Mouse (Mus musculus) heart, postnatal 10 days (tissue): ENCODE measurements around the gene Gm45837. TPM values are rescaled to one million over a fixed set of nuclear protein-coding genes. Genes with fewer than 3 reads are reported as not detected.
A peak's percentile ranks its signal among the peaks of the same experiment; 100 is the strongest.

ENCODE experiments used
- DNase-seq, 2 experiments: peaks; one replicate each; pipeline ENCODE4 v3.0.0; 2021
- intact Hi-C: fragments of 180-260 bp; cut with DNase I; formaldehyde crosslinking; loops from one replicate; pipeline ENCODE4 v1.15.1; 2025
- total RNA-seq, 2 experiments: library from RNA; stranded (reverse); gene quantifications; 2 replicates each; pipeline ENCODE4 v1.2.3; 2021

Gene Gm45837
- total RNA-seq, 2 experiments from 2014 or later, result not detected

DNA sequence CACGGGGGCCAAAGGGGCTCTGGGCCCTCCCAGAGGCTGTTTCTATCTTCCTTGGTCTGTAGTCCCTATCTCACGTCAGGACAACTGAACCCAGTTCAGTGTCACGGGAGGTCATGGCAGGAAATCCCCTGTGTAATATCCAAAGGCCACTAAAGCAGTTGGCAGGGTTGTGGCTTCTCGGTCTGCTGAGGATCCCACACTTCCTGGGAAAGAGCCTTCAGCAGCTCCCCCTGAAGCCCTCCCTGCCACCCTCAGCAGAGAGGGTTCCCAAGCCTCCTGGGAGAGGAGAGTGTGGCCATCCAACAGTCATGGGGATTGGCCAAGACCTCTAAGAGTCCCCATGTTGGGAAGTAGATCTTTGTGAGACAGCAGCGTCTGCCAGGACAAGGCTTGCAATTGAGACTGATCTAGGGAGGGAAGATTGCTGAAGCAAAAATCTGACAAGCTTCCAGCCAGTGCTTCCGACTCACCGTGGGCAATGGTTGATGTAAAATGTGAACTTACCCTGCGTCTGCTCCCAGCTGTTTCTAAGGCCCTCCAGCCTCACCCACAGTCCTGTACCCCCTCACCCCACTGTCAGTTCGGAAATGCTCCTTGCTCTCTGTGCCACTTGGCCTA lies 72.9 kb downstream of the Gm45837 start:
- intact Hi-C loops, result no loop called here
- no peak for DNase-seq

DNA sequence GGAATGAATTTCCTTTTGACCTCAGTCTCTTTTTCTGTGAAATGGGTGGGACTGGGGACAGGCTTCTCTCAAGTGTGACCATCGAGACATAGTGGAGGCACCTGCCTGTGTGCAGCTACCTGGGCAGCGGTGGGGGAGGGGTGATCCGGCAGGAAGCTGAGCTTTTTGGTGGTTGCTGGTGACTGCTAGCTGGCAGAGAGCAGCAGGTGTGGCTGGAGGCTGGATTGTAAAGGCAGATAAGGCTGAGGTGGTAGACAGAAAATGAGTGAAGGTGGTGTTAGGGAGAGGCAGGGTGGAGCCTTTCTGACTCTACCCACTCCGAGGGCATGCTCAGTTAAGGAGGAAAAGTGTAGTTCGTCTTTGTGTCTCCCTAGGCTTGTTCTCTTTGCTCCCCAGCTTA lies 76.4 kb downstream of the Gm45837 start:
- no peak for DNase-seq
- intact Hi-C loops, result no loop called here

DNA sequence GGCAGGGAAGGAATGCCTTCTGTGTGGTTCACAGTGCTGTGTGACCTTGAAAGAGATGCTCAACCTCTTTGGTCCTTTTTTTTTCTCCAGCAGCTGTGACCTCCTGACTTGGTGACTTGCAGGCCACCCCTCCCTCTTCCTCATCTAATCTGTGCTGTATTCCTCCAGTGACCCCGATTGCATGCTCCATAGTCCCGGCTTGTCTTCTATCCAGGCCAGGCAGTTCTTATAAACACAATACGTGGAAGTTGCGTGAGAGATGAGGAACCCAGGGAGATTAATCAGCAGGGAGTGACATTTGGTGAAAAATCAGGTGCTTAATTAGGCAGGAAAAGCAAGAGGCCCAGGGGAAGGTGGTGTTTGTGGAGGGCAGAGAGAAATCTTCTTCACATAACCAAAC lies 80.3 kb downstream of the Gm45837 start:
- no peak for DNase-seq

DNA sequence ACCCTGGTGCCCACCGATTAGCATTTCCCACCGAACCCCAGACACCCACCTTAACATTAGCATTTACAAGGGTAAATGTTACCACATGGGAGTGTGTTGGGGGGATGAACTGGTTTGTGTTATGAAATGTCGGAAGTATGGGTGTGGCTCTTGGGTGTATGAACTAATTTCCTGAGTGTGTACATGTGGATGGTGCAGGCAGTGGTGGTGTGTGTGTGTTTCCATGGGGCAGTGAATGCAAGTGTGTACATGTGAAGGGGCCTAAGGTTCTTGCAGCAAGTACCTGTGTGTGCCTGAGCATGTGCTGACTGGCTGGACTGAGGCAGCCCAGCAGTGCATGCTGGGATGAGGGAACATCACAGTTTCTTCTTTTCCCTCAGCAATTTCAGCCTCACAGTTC lies 87.7 kb downstream of the Gm45837 start:
- no peak for DNase-seq
- intact Hi-C loops, result no loop called here

More for the DNA sequence above, 80.3 kb downstream of the Gm45837 start:
- intact Hi-C loops, result no loop called here

DNA sequence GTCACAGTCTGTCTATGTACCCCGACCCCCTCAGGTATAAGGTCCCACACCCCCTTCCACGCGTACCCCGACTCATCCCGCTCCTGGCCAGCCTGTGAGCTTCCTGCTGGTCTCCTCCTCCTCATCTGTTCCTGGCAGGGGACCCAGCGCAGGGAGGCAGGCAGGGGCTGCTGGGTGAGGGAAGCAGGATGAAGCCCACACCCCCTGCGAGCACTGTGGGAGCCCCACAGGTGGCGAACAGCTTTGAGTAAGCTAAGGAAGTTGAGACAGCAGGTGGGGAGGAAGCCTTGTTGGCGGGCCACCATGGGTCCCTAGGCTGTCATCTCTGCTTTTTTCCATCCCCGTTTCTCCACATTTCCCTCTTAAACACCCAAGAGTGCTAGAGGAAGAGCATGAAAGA lies 88.6 kb downstream of the Gm45837 start:
- intact Hi-C loops, result no loop called here
- DNase-seq, result no peak

DNA sequence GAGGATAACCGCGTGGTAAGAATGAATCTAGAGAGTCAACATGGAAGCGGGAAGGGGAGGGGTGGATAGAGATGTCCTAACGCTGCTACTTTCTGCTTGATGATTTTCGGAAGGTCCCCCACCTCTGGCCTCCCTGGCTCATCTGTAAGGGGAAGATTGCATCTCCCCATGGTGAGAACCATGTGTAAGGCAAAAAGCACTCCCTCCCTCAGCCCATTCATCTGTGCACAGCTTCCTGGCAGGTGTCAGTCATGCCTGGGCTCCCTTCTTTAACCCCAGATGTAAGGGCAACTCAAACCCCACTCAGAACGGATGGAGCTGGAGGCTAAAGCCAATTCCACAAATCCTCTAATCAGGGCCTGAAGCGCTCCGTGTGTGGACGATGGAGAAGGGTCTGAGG lies 89.0 kb downstream of the Gm45837 start:
- intact Hi-C loops, result no loop called here
- DNase-seq, result no peak

DNA sequence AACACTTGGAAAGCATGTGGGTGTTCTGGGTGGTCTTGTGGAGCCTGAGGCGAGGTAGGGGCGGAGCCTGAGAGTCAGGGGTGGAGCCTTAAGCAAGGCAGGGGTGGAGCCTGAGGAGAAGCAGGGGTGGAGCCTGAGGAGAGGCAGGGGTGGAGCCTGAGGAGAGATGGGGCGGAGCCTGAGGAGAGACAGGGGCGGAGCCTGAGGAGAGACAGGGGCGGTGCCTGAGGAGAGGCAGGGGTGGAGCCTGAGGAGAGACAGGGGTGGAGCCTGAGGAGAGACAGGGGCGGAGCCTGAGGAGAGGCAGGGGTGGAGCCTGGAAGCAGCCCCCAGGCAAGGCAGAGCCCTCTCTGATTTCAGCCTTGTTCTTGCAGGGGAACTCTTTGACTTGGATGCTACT lies 90.5 kb downstream of the Gm45837 start:
- DNase-seq, result no peak
- intact Hi-C loops, result no loop called here

DNA sequence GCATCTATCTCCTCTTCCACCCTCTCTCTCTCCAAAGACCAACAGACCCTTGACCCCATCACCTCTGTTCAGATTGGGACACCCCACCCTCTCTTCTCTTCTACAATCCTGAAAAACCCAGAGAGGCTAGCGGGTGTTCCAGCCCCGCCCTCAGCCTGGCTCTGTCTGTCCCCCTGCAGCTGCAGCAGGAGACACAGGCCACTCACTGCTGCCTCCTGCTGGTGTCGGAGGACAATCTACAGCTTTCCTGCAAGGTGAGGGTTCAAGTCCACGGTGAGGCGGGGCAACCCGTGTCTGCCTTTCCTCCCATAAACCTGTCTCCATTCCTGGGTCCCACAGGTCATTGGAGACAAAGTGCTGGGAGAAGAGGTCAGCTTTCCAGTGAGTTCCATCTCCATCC lies 91.0 kb downstream of the Gm45837 start:
- intact Hi-C loops, result loop anchor here (2.0 kb wide), 1 partner anchor 39 kb away; no protein-coding TSS in a partner anchor
- peak in 1 of 2 experiments; percentile 36 for DNase-seq

DNA sequence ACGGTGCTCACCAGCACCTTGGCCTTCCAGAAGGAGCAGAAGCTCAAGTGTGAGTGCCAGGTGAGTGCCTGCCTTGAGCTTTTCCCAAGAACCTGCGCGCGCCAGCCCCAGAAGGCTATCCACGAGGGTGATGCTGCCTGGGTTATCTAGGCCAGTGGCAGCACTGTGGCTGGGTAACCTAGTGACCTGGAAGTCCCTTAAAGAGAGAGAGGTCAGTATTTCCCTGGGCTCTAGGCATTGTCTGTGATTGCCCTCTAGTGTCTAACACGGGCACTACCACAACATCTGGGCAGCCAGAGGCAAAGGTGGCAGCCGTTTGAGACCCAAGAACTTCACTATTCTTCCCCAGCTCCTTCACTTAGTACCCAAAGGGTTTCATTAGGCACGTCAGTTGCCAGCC lies 92.7 kb downstream of the Gm45837 start:
- peak; percentile 84 to 85 for DNase-seq
- intact Hi-C loops, result loop anchor here (1.0 to 2.0 kb wide), 2 partner anchors 37 to 53 kb away; no protein-coding TSS in a partner anchor

DNA sequence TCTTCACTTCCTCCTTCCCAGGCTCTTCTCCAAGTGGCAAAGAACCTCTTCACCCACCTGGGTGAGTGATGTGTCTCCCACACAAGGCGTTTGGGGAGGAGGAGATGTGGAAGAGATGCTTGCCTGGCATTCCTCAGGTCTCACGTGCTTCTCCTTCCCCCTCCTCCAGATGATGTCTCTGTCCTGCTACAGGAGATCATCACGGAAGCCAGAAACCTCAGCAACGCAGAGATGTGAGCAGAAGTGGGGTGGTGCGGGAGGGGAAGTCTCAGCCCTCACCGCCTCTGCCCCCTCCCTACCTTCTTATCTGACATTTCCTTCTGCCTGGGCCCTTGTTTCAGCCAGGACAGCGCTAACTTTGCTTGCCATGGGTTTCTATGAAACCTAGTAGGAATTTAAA lies 93.1 kb downstream of the Gm45837 start:
- intact Hi-C loops, result loop anchor here (1.0 to 2.0 kb wide), 2 partner anchors 37 to 54 kb away; no protein-coding TSS in a partner anchor
- no peak for DNase-seq

DNA sequence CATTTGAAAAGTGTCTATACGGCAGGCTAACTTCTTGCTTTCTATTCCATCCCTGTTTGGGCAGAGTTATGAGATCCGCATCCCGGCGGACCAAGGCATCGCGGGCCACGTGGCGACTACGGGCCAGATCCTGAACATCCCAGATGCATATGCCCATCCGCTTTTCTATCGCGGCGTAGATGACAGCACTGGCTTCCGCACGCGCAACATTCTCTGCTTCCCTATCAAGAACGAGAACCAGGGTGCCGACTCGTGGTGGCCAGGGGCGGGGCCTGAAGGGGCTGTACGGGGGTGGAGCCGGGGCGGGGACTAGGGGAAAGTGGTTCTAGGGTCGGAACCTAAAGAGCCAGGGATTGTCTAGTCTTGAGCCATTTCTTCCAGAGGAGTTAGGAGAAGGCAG lies 93.8 kb downstream of the Gm45837 start:
- intact Hi-C loops, result no loop called here
- peak in 1 of 2 experiments; percentile 37 for DNase-seq

DNA sequence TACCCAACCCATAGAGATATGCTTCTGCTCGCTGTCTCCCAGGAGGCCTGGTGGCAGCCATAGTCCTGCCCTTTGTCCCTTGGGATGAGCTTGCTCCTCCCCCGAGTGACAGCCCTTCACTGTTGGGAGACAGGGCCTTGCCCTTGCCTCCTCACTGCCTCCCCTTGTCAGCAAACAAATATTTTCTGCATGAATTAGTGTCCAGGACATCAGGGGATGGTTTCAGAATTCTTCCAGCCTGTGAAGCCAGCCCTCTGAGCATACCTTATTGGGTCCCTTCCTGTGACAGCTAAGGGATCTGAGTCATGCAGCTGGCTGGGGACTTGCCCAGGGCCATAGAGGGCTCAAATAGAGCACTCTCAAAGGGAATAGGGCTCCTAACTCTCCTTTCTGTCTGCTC lies 98.5 kb downstream of the Gm45837 start:
- intact Hi-C loops, result no loop called here
- DNase-seq, result no peak

DNA sequence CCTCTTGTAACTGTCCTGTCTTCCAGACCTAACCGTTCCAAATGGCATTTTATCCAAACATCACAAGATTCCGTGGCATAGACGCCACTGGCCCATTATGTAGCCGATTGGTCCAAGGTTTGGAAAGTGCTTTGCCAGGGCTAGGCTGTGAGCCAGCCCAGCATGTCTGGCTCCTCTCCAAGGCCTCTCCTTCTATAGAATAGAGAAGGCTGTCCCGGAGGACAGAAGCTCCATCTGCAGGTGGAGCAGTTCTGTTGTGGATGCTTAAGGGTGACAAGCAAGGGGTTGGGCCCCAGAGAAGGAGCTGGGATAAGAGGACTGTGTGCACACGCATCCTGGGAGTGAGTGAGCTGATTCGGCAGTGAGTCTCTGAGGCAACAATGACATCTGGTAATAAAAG lies 103.0 kb downstream of the Gm45837 start:
- no peak for DNase-seq
- intact Hi-C loops, result no loop called here

DNA sequence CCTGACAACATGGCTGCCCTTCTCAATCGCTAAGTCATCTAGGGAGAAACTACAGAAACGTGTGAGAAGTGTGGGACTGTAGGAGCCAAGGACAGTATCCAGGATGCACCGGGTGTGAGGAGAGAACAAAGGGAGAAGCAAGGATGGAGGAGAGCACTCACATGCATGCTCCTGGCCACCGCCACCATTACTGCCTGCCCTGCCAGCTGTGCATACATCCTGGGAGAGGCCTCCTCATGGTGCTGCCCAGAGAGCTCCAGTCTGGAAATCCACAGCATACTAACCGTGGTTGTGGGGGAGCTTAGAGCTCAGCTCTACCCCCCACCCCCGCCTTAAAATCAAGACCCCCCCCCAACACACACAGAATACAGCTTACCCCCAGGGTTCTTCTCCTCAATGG lies 104.1 kb downstream of the Gm45837 start:
- intact Hi-C loops, result no loop called here
- no peak for DNase-seq

DNA sequence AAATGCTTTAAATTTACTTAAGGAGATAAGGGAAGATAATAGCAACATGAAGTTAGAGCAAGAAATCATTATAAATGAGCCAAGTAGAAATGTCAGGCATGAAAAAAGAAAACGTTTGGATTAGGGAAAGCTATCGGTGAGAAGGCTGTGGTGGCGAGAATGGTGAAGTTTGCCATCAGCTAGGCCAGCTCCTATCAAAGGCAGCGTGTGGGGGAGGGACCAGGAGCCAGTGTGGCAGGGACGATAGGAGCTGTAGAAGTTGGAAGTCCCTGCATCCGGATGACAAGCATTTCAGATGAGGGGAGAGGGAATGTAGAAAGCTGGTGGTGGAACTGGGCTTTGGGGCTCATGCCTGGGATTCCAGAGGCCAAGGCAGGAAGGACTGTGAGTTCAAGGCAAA lies 104.6 kb downstream of the Gm45837 start:
- DNase-seq, result no peak
- intact Hi-C loops, result no loop called here

DNA sequence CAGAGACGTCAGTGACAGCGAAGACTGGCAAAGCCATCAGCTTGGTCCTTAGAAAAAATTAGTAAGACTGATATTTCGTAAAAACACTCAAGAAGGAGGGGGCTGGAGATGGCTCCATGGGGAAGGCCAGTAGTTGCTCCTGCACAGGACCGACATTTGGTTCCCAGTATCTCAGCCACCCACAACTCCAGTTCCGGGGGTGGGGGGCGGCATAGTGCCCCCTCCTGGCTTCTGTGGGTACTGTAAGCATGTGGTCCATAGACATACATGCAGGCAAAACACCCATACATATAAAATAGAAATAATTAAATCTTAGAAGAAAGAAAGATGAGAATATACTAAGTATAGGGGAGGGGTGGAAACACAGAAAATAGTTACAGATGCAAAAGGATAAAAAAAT lies 105.8 kb downstream of the Gm45837 start:
- no peak for DNase-seq
- intact Hi-C loops, result no loop called here

DNA sequence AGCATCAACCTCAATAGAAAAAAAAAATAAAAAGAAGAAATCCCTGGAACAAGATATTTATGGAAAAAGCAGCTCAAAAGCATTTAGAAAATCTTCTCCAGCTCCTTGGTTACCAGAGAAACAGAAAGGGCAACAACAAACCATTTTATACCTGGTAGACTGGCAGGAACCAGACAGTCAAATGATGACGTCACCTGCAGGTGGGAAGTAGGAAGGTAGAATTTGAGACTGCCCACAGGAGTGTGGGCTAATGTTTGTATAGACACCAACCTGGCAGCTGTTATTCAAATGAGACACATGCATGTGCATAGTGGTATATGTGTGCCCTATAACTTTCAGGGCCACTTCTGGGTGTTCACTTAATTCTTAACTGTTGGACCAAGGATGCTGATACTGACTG lies 111.0 kb downstream of the Gm45837 start:
- no peak for DNase-seq
- intact Hi-C loops, result no loop called here

DNA sequence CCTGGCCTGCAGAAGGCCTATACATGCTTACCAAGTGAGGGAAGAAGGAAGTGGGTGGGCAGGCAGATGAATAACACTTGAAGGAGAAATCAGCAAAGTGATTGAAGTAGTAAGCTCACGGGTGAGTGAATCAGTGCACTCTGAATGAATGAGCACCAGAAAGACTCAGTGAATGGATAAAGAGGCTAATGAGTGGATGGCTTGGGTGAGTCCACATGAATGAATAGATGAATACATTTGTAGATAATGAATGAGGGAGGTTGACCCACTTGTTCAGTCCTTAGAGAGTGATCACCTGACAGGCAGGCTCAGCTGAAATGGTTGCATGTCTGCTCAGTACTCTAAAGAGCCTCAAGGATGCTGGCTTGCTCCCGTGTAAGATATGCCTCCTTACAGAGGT lies 112.5 kb downstream of the Gm45837 start:
- intact Hi-C loops, result no loop called here
- DNase-seq, result no peak

DNA sequence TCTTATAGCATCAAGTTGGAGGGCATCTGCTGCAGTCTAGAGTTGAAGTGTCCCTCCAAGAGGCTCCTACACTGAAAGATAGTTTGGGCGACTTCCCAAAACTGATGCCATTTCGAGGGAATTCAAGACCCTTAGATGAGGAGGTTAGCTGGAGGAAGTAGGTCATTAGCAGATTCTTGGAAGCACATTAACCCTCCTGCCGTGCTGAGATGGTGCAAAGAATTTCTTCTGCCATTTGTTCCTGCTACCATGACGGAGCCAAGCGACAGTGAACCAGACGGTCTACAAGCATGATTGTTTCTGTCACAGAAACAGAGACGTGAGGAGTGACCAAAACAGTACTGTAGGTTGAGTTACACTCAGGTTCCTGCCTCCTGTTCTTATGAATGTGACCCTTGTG lies 115.8 kb downstream of the Gm45837 start:
- DNase-seq, result no peak
- intact Hi-C loops, result loop anchor here (5.0 kb wide), 1 partner anchor 84 kb away; no protein-coding TSS in a partner anchor

DNA sequence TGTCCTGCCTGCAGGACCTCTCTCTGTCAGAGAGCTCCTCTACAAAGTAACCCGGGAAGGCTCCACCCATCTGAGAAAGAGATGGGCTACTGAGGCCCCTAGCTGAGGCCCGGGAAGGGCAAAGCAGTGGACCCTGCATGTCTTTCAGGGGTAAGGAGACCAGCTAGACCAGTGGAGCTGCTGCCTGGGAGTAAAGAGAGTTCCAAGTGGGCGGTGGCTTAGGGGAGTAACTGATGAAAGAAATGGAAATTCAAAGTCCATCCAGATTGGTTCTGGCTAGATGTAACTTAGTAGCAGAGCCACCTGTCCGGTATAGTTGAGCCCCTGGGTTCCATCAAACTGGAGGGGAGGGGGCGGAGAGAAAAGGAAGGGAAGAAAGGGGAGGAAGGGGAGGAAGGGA lies 123.7 kb downstream of the Gm45837 start:
- intact Hi-C loops, result no loop called here
- no peak for DNase-seq

DNA sequence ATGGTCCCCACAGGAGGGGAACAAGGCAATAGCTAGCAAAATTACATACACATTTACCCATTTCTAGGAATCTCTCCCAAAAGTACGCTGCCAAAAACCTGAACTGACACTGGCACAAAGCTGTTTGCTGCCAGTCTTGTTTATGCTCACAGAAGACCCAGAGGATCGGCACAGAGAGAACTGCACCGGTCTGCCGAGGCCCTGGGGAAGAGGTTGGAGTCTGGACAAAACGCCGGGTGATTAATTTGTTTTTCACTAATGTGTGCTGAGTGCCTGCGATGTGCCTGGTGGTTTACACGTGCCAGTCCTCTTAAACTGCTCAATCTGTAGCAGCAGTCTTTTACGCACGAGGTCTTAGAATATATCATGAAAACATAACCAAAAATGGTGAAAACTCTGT lies 124.4 kb downstream of the Gm45837 start:
- intact Hi-C loops, result no loop called here
- no peak for DNase-seq

DNA sequence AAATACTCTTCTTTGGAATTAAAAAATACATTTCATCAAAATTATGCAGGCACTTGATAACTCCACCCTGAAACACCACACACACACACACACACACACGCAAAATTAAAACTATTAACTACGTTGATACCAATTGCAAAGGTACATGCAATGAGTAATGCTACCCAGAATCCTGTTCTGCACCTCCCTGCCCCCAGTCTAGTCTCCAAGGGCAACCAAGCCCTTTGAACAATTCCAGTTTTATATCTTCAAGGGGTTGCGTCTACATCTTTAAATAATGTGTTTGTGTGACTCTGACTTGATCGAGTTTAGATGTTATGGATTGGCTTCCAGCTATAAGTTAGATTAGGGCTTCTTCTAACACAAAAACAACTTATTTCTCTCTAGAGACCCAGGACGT lies 124.8 kb downstream of the Gm45837 start:
- no peak for DNase-seq
- intact Hi-C loops, result no loop called here

DNA sequence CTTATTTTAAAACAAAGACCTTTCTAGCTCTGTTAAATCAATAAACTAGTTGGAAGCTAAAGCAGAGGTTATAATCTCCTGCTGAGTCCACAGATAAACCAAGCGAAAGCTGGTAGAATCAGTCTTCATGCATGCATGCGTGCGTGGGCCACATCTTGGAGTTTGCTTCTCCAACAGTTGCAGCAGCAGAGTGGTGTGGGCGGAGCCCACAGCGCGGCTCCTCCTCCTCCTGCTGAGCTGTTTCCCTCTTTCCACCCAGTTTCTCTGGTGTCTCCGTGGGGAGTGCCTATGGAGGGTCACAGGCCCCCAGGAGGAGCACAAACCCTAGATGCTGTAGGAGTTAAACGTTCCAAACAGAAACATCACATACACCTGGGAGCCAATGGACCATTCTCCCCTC lies 126.9 kb downstream of the Gm45837 start:
- DNase-seq, result no peak
- intact Hi-C loops, result no loop called here
